Mouse (Mus musculus) lung, adult 2 months (tissue): ENCODE measurements around the gene Nisch.

ENCODE experiments used
- CTCF ChIP-seq: fragments of 200-500 bp; IDR thresholded peaks from 2 replicates; pipeline ENCODE4 v1.5.1; 2011; ENCODE audit warnings: mild to moderate bottlenecking, low read length, control low read depth; ENCODE audit not compliant: insufficient read depth
- POLR2A ChIP-seq: fragments of 200-500 bp; IDR thresholded peaks from 2 replicates; pipeline ENCODE4 v1.6.1; 2011; ENCODE audit warnings: low read depth, mild to moderate bottlenecking, control low read depth, low read length, borderline replicate concordance; ENCODE audit errors: extremely low read depth

- TF ChIP-seq CTCF = no peak
- no peak for TF ChIP-seq POLR2A
Observed at GRCm38 (mm10) chr14:31182786-31183290, 33.9 kb downstream of the Nisch start.
